Mouse (Mus musculus): Measurements from ENCODE around the gene Prrc2a.
"Not testable (repeated sequence)": the region's sequence is repeated elsewhere in the genome, so short reads cannot be mapped to it uniquely, and the experiment has no call there.

Gene Prrc2a

DNA sequence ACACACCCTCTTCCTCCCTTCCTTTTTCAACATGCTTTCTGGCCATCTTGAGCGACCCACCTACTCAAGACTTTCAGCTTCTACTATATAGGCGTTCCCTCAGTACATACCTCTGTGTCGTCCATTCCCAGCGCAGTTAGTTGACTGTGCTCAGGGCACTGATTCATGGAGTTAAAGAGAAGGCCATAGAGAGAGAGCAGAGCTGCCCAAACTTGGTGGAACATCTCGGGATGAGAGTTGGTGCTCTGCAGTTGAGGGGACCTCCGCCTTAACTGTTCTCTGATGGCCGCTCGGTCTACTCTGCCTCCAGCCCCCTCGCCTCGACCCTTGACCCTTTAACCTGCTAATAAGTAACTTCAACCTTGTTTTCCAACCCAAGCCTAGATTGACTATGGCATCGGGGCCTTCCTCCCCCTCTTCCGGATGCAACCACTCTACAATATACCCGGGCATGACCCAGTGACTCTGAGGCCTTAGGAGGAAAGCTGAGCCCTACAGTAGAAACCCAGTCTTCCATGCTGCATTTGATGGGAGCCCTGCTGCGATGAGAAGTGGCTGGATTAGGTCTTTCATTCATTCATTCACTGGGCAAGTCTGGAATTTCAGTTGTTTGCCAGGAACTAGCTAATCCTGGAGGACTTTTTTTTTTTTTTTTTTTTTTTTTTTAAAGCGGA, 33.1 kb downstream of the Prrc2a start, which contains the start of gene Apom:
TSS of gene Apom (minus strand) at position 551 of the 674 bp plus-strand sequence.
- no peak for DNase-seq

DNA sequence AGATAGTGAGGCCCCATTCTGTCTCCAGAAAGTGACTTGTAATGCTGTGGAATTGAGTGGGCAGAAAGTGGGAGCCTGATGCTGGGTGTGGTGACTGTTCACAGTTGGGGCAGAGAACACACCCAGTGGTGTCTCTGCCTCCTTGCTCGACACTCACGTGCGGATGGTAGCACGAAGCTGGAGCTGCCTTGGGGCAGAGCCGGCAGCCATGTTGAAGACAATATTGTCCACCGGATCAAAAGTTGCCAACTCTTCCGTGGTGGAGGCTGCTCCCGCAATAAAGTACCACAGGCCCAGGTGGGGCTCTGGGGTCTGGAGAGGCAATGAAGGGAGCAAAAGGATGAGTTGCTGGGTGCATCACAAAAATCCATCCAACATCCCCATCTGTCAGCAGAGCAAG, 33.7 kb downstream of the Prrc2a start:
- no peak for DNase-seq

DNA sequence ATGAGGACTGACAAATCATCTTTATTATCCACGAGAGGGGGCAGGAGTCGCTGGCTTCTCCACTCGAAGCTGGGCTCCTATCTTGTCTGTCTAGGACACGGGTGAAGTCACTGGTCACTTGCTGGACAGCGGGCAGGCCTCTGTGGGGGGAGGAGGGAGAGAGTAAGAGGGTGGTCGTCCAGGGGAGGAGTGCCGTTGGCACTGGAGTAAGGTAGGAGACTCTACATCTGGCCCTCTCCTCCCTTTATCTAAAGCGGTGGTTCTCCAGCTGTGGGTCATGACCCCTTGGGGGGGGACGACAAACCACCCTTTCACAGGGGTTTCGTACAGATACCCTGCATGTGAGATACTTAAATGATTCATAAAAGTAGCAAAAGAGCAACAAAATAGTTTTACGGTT, 35.7 kb downstream of the Prrc2a start:
- DNase-seq: no peak

DNA sequence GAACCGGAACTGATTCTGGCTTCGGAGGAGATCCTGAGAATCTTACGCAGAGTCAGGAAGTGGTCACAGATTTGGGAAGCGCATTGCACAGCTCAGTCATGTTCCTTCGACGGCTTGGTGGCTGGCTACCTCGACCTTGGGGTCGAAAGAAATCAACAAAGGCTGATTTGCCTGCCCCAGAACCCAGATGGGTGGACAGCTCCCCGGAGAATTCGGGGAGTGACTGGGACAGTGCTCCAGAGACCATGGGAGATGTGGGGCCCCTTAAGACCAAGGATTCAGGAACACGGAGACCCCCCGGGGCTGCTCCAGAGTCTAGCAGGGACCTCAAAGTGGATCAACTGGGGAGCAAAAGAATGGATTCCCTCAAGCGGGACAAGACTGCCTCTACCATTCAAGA, 37.7 kb downstream of the Prrc2a start:
- DNase-seq: peak; percentile 45

DNA sequence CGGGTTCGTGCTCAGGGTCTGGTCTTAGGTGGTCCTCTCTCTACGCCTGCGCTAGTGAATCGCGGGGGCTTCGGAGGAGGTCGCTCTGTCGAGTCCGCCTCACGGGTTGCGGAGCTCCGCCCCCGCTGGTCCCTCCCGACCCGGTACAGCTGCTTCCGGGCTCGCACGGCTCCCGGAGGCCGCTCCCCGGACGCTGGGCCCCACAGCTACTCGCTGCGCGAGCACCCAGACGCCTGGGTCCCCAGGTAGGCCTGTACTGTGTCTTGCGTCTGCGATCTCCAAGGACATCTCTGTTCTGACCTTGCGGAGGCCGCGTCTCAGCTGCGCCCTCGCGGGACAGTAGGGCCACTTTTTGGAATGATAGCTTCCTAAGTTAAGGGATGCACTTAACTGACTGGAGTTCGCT, 38.5 kb downstream of the Prrc2a start, which contains the start of gene D17H6S53E:
TSS of gene D17H6S53E (plus strand) at position 168 of the 406 bp plus-strand sequence.
- peak; percentile 84 for DNase-seq

DNA sequence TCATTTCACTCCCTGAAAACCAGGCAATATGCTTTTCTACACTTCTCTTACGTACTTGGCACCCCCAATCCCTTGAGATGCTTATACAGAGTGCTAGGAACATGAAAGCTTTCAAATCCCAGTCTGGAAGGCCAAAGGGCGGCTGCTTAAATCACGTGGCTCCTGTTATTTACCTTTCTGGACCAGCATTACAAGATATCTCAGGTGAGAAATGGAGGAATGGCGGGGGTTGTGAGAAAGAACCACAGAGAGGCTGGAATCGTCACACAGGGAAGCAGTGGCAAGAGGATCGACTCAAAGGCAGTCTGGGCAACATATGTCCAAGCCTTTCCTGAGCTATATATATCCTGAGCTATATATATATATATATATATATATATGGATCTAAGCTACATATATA, 39.1 kb downstream of the Prrc2a start:
- peak; percentile 34 for DNase-seq

DNA sequence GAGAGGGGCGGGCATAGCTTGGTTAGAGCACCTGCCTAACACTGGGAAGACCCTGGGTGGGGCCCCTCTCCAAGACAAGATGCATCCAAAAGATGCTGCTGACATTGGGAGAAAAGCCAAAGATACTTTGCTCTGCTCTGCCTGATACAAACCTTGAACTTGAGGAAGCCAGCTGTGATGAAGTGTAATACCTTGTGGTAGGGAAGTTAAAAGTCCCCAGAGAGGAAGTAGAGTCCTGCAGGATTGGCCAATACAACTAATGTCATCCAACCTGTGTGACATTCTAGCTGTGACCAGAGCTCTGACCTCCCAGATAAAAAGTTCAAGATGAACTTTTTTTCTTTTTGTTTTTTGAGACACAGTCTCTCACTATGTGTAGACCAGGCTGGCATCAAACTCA, 39.6 kb downstream of the Prrc2a start:
- DNase-seq: peak; percentile 15

DNA sequence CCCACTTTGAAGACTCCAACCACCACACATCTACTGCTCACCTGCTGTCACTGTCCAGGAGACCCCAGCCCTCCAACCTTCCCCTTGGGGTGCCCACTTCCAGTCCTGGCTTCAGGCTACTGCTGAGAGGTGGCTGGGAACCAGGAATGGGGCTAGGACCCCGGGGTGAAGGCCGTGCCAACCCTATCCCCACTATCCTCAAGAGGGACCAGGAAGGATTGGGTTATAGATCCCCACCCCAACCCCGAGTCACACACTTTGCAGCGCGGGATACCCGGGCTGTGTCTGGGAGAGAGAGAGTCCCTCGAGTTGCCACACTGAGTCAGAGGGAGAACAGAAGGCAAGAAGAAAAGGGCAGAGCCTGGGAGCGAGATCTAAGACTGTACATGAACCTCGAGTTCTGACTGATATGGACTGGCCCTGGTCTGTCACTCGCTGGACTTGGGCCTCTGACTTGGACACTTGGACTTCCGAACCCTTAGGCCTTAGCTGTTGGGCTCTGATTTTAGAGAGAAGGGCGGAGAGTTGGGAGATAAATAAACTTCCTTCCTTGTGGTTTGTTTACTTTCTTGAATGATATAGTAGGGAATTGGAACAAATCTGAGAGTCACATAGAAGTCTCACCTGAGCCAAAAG, 40.3 kb downstream of the Prrc2a start:
- not testable (repeated sequence) for DNase-seq

DNA sequence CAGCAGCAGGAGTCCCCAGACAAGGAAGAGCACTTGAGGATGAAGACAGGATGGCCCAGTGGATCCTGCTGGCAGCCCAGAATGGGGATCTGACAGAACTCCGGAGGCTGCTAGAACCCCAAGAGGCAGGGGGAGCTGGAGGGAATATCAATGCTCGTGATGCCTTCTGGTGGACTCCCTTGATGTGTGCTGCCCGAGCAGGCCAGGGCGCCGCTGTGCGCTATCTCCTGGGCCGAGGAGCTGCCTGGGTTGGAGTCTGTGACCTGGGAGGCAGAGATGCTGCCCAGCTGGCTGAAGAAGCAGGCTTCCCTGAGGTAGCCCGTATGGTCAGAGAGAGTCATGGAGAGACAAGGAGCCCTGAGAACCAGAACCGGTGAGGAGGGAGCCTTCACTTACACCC, 41.4 kb downstream of the Prrc2a start:
- not testable (repeated sequence) for DNase-seq

DNA sequence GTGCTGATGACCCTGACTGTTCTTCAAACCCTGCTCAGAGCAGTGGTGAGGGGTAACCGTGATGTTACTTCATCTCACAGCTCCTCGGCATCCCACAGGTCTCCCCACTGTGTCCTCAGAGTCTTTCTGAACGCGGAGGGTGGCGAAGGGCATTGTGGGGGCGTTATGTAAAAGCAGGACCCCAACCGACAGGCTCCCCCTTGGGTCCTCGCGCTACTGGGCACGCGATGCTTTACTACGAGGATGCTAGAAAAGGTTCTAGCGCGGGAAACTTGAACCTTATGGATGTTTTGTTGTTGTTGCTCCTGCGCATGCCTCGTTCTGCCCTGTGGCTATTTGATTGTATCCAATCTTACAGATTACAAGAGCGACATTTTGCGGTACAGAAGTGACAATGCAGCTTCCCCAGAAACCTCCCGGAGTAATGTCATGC, 42.8 kb downstream of the Prrc2a start, which contains the start of gene Csnk2b:
TSS of gene Csnk2b (minus strand) at position 183 of the 433 bp plus-strand sequence.
- DNase-seq: peak; percentile 60

DNA sequence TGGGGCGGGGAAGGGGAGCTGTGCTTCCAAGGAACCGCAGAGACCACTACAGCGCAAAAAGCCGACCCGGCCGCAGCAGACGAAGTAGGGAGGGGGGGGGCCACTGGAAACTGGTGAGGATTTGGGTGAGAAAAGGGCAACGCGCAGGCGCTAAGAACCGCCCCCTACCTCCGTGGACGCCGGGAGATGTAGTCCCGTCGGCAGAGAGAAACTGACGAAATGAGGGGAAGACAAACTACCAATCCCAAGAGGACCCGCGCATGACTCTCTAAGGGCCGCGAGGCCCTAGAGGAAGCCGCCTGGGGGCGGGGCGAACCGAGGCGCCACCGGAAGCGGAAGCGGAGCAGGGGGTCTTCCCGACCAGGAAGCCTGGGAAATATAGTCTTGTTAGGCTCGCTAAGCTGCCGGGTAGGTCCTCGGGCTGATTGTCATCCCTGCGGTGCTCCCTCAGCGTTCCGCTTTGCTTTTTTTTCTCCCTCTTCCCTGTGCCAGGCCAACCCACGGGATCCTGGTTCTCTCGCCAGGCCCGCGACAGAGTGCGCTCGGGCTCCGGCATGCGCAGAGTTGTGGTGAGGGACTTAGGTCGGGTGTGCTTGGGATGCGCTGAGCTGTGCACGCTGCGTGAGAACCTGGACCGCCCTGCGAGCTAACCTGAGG, 43.4 kb downstream of the Prrc2a start, which contains the start of gene Gpank1:
TSS of gene Gpank1 (plus strand) at position 313 of the 657 bp plus-strand sequence.
- peak; percentile 99 for DNase-seq

DNA sequence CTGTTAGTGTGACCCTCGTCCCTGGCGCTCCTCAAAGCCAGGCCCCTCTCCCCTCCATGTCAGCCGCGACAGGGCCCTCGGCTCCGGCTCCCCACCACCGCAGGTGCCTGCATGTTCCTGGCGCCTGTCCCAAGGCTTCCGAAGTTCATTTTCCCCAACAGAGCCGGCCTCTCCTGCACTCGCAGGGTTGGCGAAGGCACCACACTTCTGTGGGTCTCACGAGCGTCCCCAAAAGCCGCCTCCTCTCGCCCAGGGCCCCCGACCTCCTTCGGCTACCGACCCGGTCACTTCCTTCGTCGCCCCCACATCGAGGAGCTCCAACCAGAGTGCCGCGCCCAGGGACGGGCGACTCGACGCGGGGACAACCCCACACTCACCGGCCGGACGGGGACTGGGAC, 44.0 kb downstream of the Prrc2a start:
- peak; percentile 20 for DNase-seq

DNA sequence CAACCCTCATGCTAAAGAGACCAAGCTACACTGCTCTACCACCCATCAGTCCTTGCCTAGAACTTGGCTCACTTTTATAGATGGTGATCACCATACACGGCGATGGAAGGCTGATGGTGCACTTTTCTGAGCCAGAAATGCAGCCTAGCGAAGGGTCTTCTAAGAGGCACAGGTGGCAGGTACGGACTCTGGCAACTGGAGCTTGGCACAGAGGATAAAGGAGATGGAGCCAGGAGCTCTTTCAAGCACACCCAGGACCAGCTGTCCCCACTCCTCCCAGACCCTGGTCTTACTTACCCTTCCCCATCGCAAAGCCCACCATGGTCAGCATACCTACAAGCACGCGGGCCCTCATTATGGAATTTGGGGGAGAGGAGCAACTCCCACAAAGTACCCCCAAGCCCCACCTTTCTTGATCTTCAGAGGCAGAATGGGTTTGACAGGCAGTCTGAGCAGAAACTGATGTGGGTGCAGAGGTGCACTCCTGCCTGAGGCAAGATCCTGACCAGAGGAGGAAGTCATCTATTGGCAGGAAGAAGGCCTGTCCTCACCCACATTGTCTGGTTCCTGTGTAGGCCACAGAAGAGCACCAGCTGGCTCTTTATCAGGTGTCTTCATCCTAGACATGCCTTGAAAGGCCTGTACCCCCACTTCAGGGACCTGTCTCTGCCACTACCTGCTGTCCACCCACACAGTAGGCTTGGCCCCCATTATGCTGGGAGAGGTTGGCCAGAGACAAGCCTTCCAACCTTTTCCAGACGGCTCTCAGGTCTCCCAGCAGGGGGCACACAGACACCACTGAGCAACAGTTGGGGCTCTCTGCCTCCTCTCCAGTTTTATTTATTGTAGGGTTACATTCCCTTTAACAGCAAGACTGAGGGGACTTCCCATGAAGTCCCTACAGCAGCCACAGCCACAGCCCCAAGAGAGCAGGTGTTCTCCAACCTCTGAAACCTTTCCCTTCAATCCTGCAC, 49.4 kb downstream of the Prrc2a start, which contains the start of gene Ly6g5b:
TSS of gene Ly6g5b (minus strand) at position 383 of the 974 bp plus-strand sequence.
- DNase-seq: peak; percentile 43

DNA sequence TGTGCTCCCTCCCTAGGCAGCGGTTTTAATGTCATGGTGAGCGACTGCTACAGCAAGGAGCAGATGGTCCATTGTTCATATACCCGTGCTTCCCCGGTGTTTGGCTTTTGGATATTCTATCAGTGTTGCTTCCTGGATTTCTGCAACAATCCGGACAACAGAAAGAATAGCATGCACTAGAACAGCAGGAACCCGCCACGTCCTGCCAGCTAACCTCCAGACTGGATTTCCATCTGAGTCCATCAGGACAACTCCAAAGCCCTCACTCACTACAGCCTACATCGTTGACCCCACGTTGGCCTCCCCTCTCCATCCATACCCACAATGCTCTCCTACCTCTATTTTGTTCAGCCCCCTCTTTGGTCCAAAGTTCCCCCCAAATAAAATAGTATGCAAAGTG, 52.9 kb downstream of the Prrc2a start:
- DNase-seq: no peak

DNA sequence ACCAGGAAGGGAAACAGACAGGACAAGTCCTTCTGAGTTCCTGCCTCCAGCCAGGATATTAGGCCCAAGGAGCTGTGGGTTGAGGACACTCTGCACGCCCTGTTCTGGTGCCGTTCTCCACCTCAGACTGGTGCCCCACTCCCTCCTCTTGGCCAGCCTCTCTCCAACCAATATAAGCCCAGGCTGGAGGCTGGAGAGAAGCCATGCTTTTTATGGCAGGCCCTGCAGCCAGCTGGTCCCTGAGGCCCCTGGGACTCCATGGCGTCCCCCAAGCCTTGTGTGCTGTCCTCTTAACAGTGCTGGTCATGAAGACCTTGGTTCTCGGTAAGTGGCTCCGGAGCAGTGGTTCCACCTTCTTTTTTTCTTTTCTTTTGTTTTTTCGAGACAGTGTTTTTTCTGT, 56.6 kb downstream of the Prrc2a start, which contains the start of gene Ly6g5c:
TSS of gene Ly6g5c (plus strand) at position 183 of the 400 bp plus-strand sequence.
- DNase-seq: no peak

DNA sequence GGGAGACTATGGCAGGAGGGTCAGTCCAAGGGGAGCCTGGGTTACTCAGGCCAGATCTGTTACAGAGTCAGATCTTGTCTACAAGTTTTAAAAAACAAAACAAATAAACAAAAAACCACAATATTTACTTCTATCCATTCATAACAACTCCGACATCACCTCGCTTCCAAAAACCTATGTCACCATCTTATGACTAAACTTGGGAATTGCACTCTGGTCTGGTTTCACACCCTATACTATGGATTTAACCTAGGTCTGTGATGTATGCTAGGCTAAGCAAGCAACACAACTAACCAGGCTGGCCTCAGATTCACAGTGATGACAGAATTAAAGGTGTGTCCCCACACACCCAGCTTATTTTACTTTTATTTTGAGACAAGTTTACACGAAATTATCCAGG, 58.2 kb downstream of the Prrc2a start:
- DNase-seq: no peak

DNA sequence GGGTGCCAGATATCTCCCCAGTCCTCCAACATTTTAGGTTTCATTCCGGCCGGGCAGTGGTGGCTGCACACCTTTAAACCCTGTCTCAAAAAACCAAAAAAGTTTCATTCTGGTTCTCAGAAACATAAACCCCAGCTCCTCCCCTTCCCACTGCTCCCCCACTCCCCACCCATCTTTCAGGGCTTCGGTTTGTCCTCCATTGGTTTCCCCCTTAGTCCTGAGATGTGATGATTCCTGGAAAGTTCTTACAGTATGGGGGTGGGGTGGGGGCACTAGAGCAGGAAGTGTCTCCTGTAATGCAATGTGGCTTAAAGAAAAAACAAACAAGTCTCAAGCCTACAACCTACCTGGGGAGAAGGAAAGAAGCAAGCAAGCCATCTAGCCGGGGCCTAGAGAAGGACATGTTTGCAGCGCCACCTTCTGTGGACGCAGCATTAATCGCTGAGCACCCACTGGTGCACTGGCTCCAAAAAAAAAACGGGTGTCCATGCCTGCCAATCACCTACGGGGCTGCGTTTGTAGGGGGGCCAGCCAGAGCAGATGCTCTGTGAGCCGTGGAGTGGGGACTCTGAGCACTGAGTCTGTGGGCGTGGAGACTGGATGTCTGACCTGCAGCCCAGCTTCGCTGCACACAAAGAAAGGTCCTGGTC, 58.8 kb downstream of the Prrc2a start:
- peak; percentile 61 for DNase-seq

DNA sequence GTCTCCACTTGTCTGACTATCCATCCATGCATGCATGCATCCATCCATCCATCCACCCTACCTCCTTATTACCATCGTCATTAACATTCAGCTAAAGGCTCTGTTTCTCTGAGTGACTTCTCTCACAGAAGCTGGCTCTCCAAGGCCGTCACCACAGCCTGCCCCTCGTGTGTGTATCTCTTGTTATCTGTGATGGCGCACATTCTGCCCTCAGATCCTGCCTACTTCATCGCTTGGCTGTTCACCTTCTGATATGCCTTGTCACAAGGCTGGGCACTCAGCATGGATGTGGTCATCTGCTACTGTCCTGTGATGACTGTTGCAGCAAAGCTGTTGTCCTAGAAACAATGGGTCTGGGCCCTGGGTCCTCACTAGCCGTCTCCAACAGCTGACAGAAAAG, 59.9 kb downstream of the Prrc2a start:
- no peak for DNase-seq

DNA sequence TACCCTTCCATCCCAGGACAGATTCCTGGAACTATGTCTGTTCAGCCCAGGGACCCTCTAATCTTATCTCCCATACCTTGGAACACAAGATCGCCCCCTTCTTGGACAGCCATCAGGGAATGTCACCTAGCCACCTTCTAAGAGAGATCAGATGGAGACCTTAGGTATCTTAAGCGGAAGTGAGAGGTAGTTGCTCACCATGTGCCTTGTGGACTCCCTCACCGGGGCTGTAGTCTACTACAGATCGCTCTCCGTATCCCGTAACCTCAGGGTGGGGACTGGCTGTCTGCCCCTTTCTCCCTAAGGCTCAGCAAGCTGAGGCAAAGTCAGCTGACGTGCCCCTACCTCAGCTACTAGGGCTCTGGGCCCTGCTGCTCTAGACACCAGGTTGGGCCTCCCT, 60.6 kb downstream of the Prrc2a start:
- no peak for DNase-seq

DNA sequence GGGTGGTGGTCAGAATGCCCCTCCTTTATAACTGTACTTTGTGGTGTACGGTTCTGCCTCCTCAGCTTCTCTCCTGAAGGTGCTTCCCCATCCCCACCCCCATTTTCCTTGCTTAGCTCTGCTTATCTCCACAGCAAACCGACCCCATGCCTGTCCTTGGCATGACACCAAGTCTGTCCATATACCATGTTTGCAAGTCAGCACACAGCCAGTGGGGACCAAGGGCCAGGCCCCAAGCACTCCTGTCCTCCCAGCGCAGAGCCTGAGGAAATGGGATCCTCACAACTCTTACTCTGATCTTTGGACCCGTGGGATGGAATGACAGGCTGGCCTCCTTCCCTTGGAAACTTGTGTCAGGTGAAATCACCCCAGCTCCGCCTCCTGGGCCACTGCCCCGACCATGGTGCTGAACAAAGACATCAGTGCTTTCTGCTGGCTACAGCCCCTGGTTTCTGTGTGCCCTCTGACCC, 61.4 kb downstream of the Prrc2a start:
- no peak for DNase-seq

DNA sequence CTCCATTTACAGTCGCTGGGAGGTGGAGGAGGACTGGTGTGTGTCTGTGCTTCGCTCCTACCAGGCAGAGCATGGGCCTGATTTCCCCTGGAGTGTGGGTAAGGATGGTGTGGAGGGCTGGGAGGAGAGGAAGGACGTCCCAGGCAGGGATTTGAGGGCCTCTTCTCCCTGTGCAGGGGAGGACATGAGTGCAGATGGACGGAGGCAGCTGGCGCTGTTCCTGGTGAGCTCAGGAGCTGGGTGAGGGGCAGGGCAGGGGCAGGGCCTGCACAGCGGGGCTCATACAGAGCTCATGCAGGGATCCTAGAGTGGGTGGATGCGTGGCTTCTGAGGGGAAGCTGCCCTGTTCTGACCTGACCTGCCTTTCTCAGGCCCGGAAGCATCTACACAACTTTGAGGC, 62.4 kb downstream of the Prrc2a start:
- DNase-seq: no peak

DNA sequence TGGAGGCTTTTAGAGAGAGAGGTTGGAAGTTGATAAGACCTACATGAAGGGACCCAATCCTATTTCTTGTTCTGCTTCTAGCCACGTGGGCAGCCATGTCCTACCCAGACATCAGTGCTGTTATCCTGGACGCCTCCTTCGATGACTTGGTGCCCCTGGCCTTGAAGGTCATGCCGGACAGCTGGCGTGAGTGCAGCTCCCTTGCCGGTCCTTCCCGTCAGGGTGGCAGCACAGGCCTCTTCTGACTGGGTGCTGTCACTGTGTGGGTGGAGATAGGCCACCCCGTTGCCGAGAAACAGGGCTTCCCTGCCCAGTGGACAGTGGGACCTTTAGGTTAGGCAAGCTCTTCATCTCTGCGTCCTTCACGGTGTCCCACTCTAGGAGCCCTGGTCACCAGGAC, 63.5 kb downstream of the Prrc2a start:
- no peak for DNase-seq
